Mouse (Mus musculus): ENCODE data around the gene Ier3.

Gene Ier3

GRCm38 (mm10) chr17:35869346-35870067, 48.0 kb downstream of the Ier3 start:
- peak; percentile 64 for DNase-seq

GRCm38 (mm10) chr17:35870151-35870883, 48.8 kb downstream of the Ier3 start:
- peak; percentile 40 for DNase-seq

- DNase-seq, result peak; percentile 18
Measured at GRCm38 (mm10) chr17:35870884-35871696, 49.6 kb downstream of the Ier3 start.
